In genomic region chr17:80175386-80175739, GRCm38 (mm10) we compare ENCODE assay signal across 25 mouse cellular contexts. TPM values are rescaled to one million over a fixed set of nuclear protein-coding genes. Genes with fewer than 3 reads are reported as not detected.
DNase-seq lines count a peak whose midpoint lies in the region; ATAC-seq lines count a peak whose summit lies in the region.
"Had no signal": no experiment of that assay in that cellular context is flagged by ENCODE, and none has a peak within 500 bp of the region (broad histone marks: within the 10 kb centered on the region; RNA-seq: fewer than 3 reads in every experiment).

No protein-coding gene starts in this region.

- DNase-seq in heart, adult 11 months, result peak; percentile 58
- DNase-seq in thymus, postnatal 14 days, result peak; percentile 38
- DNase-seq in thymus, postnatal 10 days (ENCODE audit: low spot score in 2 of 2), result no peak
- DNase-seq in induced T-regulatory cell, adult 2 months (ENCODE audit: low read depth), result peak; percentile 87
- DNase-seq in yolk sac, embryonic 10.5 days (ENCODE audit: low spot score), result no peak
- DNase-seq: cerebellum, adult 11 months; cerebellum, adult 9-11 months; gastrocnemius, postnatal 25 days; heart, postnatal 36 days; lung, adult 18-20 months; right cerebral cortex, postnatal 14 days had no signal

- no peaks in the 10 kb centered on the region for H3K36me3 ChIP-seq in heart, embryonic 11.5 days (ENCODE audit: control insufficient read depth, insufficient read depth, low read length)
- H3K36me3 ChIP-seq in kidney, embryonic 15.5 days, result no peaks in the 10 kb centered on the region
- no peaks in the 10 kb centered on the region for H3K36me3 ChIP-seq in liver, embryonic 12.5 days
- H3K36me3 ChIP-seq: embryonic facial prominence, embryonic 12.5 days; hindbrain, embryonic 15.5 days; limb, embryonic 12.5 days; midbrain, embryonic 13.5 days; stomach, embryonic 15.5 days had no signal

- 79% methylated on average over 4 of the region's 4 CpGs for WGBS in heart, embryonic 11.5 days (ENCODE audit: insufficient replicate concordance)
- 85% methylated on average over 4 of the region's 4 CpGs for WGBS in kidney, embryonic 15.5 days
- whole genome bisulfite sequencing in liver, embryonic 12.5 days (ENCODE audit: insufficient replicate concordance), result 49% methylated on average over 4 of the region's 4 CpGs

- H3K9ac ChIP-seq in heart, embryonic 11.5 days (ENCODE audit: low read depth, low read length), result no peak overlapping the region
- H3K9ac ChIP-seq in kidney, embryonic 15.5 days, result no peak overlapping the region
- H3K9ac ChIP-seq in liver, embryonic 12.5 days, result no peak overlapping the region
- H3K9ac ChIP-seq: embryonic facial prominence, embryonic 12.5 days; hindbrain, embryonic 15.5 days; limb, embryonic 12.5 days; midbrain, embryonic 13.5 days; stomach, embryonic 15.5 days had no signal

- 0 out of 2 replicates have a peak, but pooled peaks cover 3% of the 10 kb centered on the region for H3K4me1 ChIP-seq in heart, embryonic 11.5 days (ENCODE audit: control insufficient read depth, insufficient read depth, low read length)
- H3K4me1 ChIP-seq in kidney, embryonic 15.5 days, result peaks cover 8% of the 10 kb centered on the region
- peaks cover 8% of the 10 kb centered on the region; the same call in 1 of the 2 replicates for H3K4me1 ChIP-seq in liver, embryonic 12.5 days
- H3K4me1 ChIP-seq: embryonic facial prominence, embryonic 12.5 days; hindbrain, embryonic 15.5 days; stomach, embryonic 15.5 days had no signal

- H3K27me3 ChIP-seq in heart, embryonic 11.5 days (ENCODE audit: control insufficient read depth, insufficient read depth, low read length), result no peaks in the 10 kb centered on the region
- H3K27me3 ChIP-seq in kidney, embryonic 15.5 days, result no peaks in the 10 kb centered on the region
- H3K27me3 ChIP-seq in liver, embryonic 12.5 days (replicated peaks), result 0 out of 2 replicates have a peak, but pooled peaks cover 2% of the 10 kb centered on the region
- H3K27me3 ChIP-seq: embryonic facial prominence, embryonic 12.5 days; hindbrain, embryonic 15.5 days; limb, embryonic 12.5 days; midbrain, embryonic 13.5 days; stomach, embryonic 15.5 days had no signal

- no peak overlapping the region for H3K4me2 ChIP-seq in heart, embryonic 11.5 days
- no peak overlapping the region for H3K4me2 ChIP-seq in kidney, embryonic 15.5 days
- H3K4me2 ChIP-seq in liver, embryonic 12.5 days, result no peak overlapping the region
- H3K4me2 ChIP-seq: embryonic facial prominence, embryonic 12.5 days; hindbrain, embryonic 15.5 days; limb, embryonic 12.5 days; liver, embryonic 11.5 days; midbrain, embryonic 13.5 days; stomach, embryonic 15.5 days had no signal

- ATAC-seq in heart, embryonic 11.5 days (replicated peaks; ENCODE audit: insufficient number of reproducible peaks, low FRiP score, low TSS enrichment), result no peak
- ATAC-seq in kidney, embryonic 15.5 days (replicated peaks; ENCODE audit: low FRiP score), result no peak
- ATAC-seq in liver, embryonic 12.5 days, result no peak
- ATAC-seq: midbrain, embryonic 13.5 days had no signal

- no peak overlapping the region for H3K27ac ChIP-seq in heart, embryonic 11.5 days (ENCODE audit: low read depth, low read length)
- no peak overlapping the region for H3K27ac ChIP-seq in kidney, embryonic 15.5 days
- H3K27ac ChIP-seq in liver, embryonic 12.5 days, result no peak overlapping the region
- H3K27ac ChIP-seq: embryonic facial prominence, embryonic 12.5 days; heart, adult 2 months; hindbrain, embryonic 15.5 days; limb, embryonic 12.5 days; midbrain, embryonic 13.5 days; stomach, embryonic 15.5 days had no signal

- no peaks in the 10 kb centered on the region for H3K9me3 ChIP-seq in heart, embryonic 11.5 days (replicated peaks; ENCODE audit: control insufficient read depth, low read length)
- no peaks in the 10 kb centered on the region for H3K9me3 ChIP-seq in kidney, embryonic 15.5 days (replicated peaks)
- no peaks in the 10 kb centered on the region for H3K9me3 ChIP-seq in liver, embryonic 12.5 days (replicated peaks)
- H3K9me3 ChIP-seq: embryonic facial prominence, embryonic 12.5 days; hindbrain, embryonic 15.5 days; limb, embryonic 12.5 days; megakaryocyte, embryonic 14.5 days; midbrain, embryonic 13.5 days; stomach, embryonic 15.5 days had no signal

- H3K4me3 ChIP-seq in heart, embryonic 11.5 days (ENCODE audit: low read depth, low read length), result no peak overlapping the region
- H3K4me3 ChIP-seq in kidney, embryonic 15.5 days (replicated peaks), result no peak overlapping the region
- H3K4me3 ChIP-seq in liver, embryonic 12.5 days, result no peak overlapping the region
- H3K4me3 ChIP-seq: embryonic facial prominence, embryonic 12.5 days; heart, adult 2 months; hindbrain, embryonic 15.5 days; limb, embryonic 12.5 days; megakaryocyte, embryonic 14.5 days; midbrain, embryonic 13.5 days; stomach, embryonic 15.5 days had no signal

RNA-seq across cellular contexts. Expression of gene Srsf7, which starts 31.7 kb away (rescaled TPM):
- 383 and 398 TPM in 2 replicates for polyA plus RNA-seq in heart, embryonic 11.5 days (2014; fragmentation: Nextera tagmentation; extraction: Ambion mirVana)
- 622 and 668 TPM in 2 replicates for polyA plus RNA-seq in kidney, embryonic 15.5 days (2015; fragmentation: Nextera tagmentation; extraction: Ambion mirVana)
- polyA plus RNA-seq in liver, embryonic 12.5 days (2016; fragmentation: Nextera tagmentation; extraction: Ambion mirVana), result 389 and 394 TPM in 2 replicates

RNA-seq across cellular contexts. Expression of gene Ttc39d, which starts 31.9 kb away (rescaled TPM):
- polyA plus RNA-seq in heart, embryonic 11.5 days (2014; fragmentation: Nextera tagmentation; extraction: Ambion mirVana), result 0.24 TPM in 1 of 2 replicates, not detected in the other
- polyA plus RNA-seq in kidney, embryonic 15.5 days (2015; fragmentation: Nextera tagmentation; extraction: Ambion mirVana), result 0.16 TPM in 1 of 2 replicates, not detected in the other
- not detected in 2 replicates for polyA plus RNA-seq in liver, embryonic 12.5 days (2016; fragmentation: Nextera tagmentation; extraction: Ambion mirVana)
- polyA plus RNA-seq: intestine, embryonic 16.5 days; kidney, embryonic 16.5 days; limb, embryonic 12.5 days; liver, embryonic 11.5 days; neural tube, embryonic 11.5 days had no signal

RNA-seq across cellular contexts. Expression of gene Galm, which starts 48.1 kb away (rescaled TPM):
- 7.5 and 9.4 TPM in 2 replicates for polyA plus RNA-seq in heart, embryonic 11.5 days (2014; fragmentation: Nextera tagmentation; extraction: Ambion mirVana)
- 18.2 and 20.8 TPM in 2 replicates for polyA plus RNA-seq in kidney, embryonic 15.5 days (2015; fragmentation: Nextera tagmentation; extraction: Ambion mirVana)
- polyA plus RNA-seq in liver, embryonic 12.5 days (2016; fragmentation: Nextera tagmentation; extraction: Ambion mirVana), result 14.6 and 15.2 TPM in 2 replicates

RNA-seq across cellular contexts. Expression of gene Gemin6, which starts 48.9 kb away (rescaled TPM):
- polyA plus RNA-seq in heart, embryonic 11.5 days (2014; fragmentation: Nextera tagmentation; extraction: Ambion mirVana), result 32.0 and 35.1 TPM in 2 replicates
- polyA plus RNA-seq in kidney, embryonic 15.5 days (2015; fragmentation: Nextera tagmentation; extraction: Ambion mirVana), result 41.0 and 45.1 TPM in 2 replicates
- 46.3 and 47.9 TPM in 2 replicates for polyA plus RNA-seq in liver, embryonic 12.5 days (2016; fragmentation: Nextera tagmentation; extraction: Ambion mirVana)

Comparison
In these comparisons a context has a peak if more than half of its experiments do, and no peak if none do; other contexts are left out.
1. DNase-seq: peak in heart, adult 11 months (single experiment), thymus, postnatal 14 days (single experiment) and induced T-regulatory cell, adult 2 months (single experiment); none in thymus, postnatal 10 days (0 of 2) and yolk sac, embryonic 10.5 days (single experiment).